Mouse (Mus musculus) brain, embryonic 14.5 days (tissue): ENCODE measurements around the gene Tars2.

Experiments used
- CTCF ChIP-seq: fragments of 200-500 bp; IDR thresholded peaks from 2 replicates; pipeline ENCODE4 v1.5.1; 2012; ENCODE audit warnings: inconsistent platforms, mild to moderate bottlenecking, moderate library complexity, borderline replicate concordance; ENCODE audit not compliant: insufficient read depth, insufficient read length; ENCODE audit errors: extremely low read depth
- POLR2A ChIP-seq: fragments of 200-500 bp; IDR thresholded peaks from 2 replicates; pipeline ENCODE4 v1.6.1; 2012; ENCODE audit warnings: mild to moderate bottlenecking, inconsistent platforms, borderline replicate concordance; ENCODE audit not compliant: poor library complexity, insufficient read depth, insufficient read length, severe bottlenecking; ENCODE audit errors: extremely low read depth

DNA sequence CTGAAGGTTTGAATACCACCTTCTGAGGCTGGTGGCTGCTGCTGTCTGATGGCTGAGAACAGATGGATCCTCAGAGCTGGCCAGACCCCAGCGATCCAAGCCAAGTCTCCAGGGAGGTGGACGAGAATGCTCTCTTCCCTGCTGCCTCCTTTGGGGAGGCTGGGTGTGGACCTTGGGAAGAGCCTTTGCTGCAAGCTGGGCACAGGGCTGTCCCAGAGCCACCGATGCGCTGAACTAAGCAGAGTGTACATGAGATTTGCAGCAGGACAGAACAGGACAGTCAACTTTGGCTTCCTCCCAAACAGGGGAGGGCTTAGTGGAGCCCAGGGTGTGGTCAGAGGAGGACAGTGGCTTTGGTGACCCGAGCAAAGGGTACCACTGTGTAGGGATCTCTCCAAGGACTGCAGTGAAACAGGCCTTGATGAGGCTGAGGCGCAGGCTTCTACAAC is 59.7 kb downstream of the Tars2 start:
- TF ChIP-seq CTCF (no peak), POLR2A (no peak)
